Mouse (Mus musculus) MEL (cell line): Measurements from ENCODE around the gene Gm12184.

Experiments
- CHD2 ChIP-seq: IDR thresholded peaks from 2 replicates; pipeline ENCODE4 v1.6.1; 2011; ENCODE audit warnings: low read length, improper control_type of control experiment
- CTCF ChIP-seq, 3 experiments: IDR thresholded peaks in 2 of 3; conservative IDR thresholded peaks in 1 of 3; 2 replicates each; pipeline ENCODE4 v1.5.1; 2011 to 2012; ENCODE audit warnings: low read length in 3 of 3, low read depth in 2 of 3, mild to moderate bottlenecking in 2 of 3, improper control_type of control experiment in 1 of 3, inconsistent platforms in 1 of 3, mixed read lengths in 1 of 3, moderate library complexity in 1 of 3; ENCODE audit not compliant: control insufficient read depth in 1 of 3, insufficient read depth in 1 of 3, poor library complexity in 1 of 3, severe bottlenecking in 1 of 3
- ELF1 ChIP-seq: IDR thresholded peaks from 2 replicates; pipeline ENCODE4 v1.6.1; 2014; ENCODE audit warnings: low read depth, mild to moderate bottlenecking, inconsistent platforms, low read length, improper control_type of control experiment, moderate library complexity
- ETS1 ChIP-seq: IDR thresholded peaks from 2 replicates; pipeline ENCODE4 v1.6.1; 2012; ENCODE audit warnings: low read depth, mild to moderate bottlenecking, inconsistent platforms, low read length, improper control_type of control experiment, moderate library complexity
- HCFC1 ChIP-seq: IDR thresholded peaks from 2 replicates; pipeline ENCODE4 v1.6.1; 2012; ENCODE audit warnings: low read depth, mild to moderate bottlenecking, inconsistent platforms, low read length, improper control_type of control experiment, moderate library complexity
- KAT2A ChIP-seq: conservative IDR thresholded peaks from 2 replicates; pipeline ENCODE4 v1.6.1; 2012; ENCODE audit warnings: low read depth, low read length, improper control_type of control experiment, inconsistent platforms
- MAX ChIP-seq: IDR thresholded peaks from 2 replicates; pipeline ENCODE4 v1.6.1; 2011; ENCODE audit warnings: low read length, improper control_type of control experiment
- MEF2A ChIP-seq: IDR thresholded peaks from 2 replicates; pipeline ENCODE4 v1.6.1; 2014; ENCODE audit warnings: low read depth, mild to moderate bottlenecking, inconsistent platforms, low read length, improper control_type of control experiment; ENCODE audit not compliant: poor library complexity, insufficient replicate concordance, severe bottlenecking; ENCODE audit errors: extremely low read depth
- POLR2AphosphoS5 ChIP-seq: IDR thresholded peaks from 2 replicates; pipeline ENCODE4 v1.6.1; 2012; ENCODE audit warnings: low read depth, borderline replicate concordance, mild to moderate bottlenecking, inconsistent platforms, low read length, moderate library complexity, mixed read lengths

DNA sequence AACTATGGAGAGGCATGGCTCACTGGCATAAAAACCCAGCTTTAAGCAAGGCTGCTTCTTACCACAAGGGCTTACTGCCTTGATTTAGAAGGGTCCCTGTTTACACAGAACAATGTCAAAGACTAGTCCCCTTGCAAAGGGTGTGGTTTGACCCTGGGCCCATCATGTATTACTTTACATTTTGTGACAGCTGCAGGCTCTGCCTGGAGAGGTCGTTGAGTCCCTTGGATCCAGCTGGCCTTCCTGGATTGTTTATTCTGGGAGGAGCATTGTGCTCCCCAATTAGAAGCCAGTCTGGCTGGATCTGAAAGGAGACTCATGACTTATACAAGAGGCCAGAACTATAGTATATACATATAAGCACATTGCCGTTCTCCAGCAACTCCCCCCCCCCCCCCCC, 23.8 kb upstream of the Gm12184 start:
- TF ChIP-seq MEF2A = no peak
- no peak for TF ChIP-seq CTCF (IDR thresholded peaks at IDR 0.05 in 2 of 3, conservative IDR thresholded peaks at IDR 0.05 in 1 of 3; ENCODE audit: control insufficient read depth in 1 of 3, insufficient read depth in 1 of 3, low read depth in 2 of 3, low read length in 3 of 3, poor library complexity in 1 of 3, severe bottlenecking in 1 of 3)
- TF ChIP-seq ELF1 = no peak
- no peak for TF ChIP-seq ETS1
- TF ChIP-seq POLR2AphosphoS5 = no peak
- TF ChIP-seq CHD2 = no peak
- no peak for TF ChIP-seq MAX
- no peak for TF ChIP-seq KAT2A
- no peak for TF ChIP-seq HCFC1
